ENCODE assay signal across 8 mouse cellular contexts in genomic region chr2:142437606-142438461, GRCm38 (mm10).
DNase-seq lines count a peak whose midpoint lies in the region; ATAC-seq and TF ChIP-seq lines count a peak whose summit lies in the region.

No protein-coding gene starts in this region.

- H3K9ac ChIP-seq in lung, postnatal 0 days (replicated peaks; ENCODE audit: low read depth) = no peak overlapping the region
- no peak overlapping the region for H3K9ac ChIP-seq in heart, embryonic 13.5 days

- no peaks in the 10 kb centered on the region for H3K9me3 ChIP-seq in lung, postnatal 0 days (ENCODE audit: low read length)
- no peaks in the 10 kb centered on the region for H3K9me3 ChIP-seq in heart, embryonic 13.5 days

- no peak overlapping the region for H3K4me2 ChIP-seq in lung, postnatal 0 days (replicated peaks; ENCODE audit: low read depth, low read length)
- H3K4me2 ChIP-seq in heart, embryonic 13.5 days = no peak overlapping the region

- no peak overlapping the region for H3K4me3 ChIP-seq in lung, postnatal 0 days (ENCODE audit: low read depth, low read length)
- no peak overlapping the region for H3K4me3 ChIP-seq in heart, embryonic 13.5 days
- H3K4me3 ChIP-seq in left cerebral cortex, adult 2 months = no peak overlapping the region

- intact Hi-C loops in left cerebral cortex, adult 2 months (cut with DNase I) = no loop called here

- TF ChIP-seq EP300 in lung, postnatal 0 days (IDR thresholded peaks at IDR 0.05) = no peak

- no peaks in the 10 kb centered on the region for H3K27me3 ChIP-seq in lung, postnatal 0 days (replicated peaks; ENCODE audit: insufficient read depth, low read length)
- H3K27me3 ChIP-seq in heart, embryonic 13.5 days (replicated peaks) = no peaks in the 10 kb centered on the region

- TF ChIP-seq CTCF in lung, postnatal 0 days (IDR thresholded peaks at IDR 0.05) = no peak
- no peak for TF ChIP-seq CTCF in left cerebral cortex, adult 2 months (IDR thresholded peaks at IDR 0.05)

- H3K36me3 ChIP-seq in lung, postnatal 0 days (ENCODE audit: insufficient read depth, low read length) = no peaks in the 10 kb centered on the region
- H3K36me3 ChIP-seq in heart, embryonic 13.5 days = no peaks in the 10 kb centered on the region

- ATAC-seq in lung, postnatal 0 days = no peak
- ATAC-seq in heart, embryonic 13.5 days (ENCODE audit: extremely low read depth, insufficient number of reproducible peaks, low FRiP score, low TSS enrichment) = 0 out of 2 replicates have a peak, but pooled peaks have one; percentile 19

- H3K4me1 ChIP-seq in lung, postnatal 0 days (ENCODE audit: insufficient read depth, low read depth, low read length) = no peaks in the 10 kb centered on the region
- no peaks in the 10 kb centered on the region for H3K4me1 ChIP-seq in heart, embryonic 13.5 days

- WGBS in lung, postnatal 0 days = 67% methylated on average over 6 of the region's 6 CpGs
- WGBS in heart, embryonic 13.5 days = 75% methylated on average over 6 of the region's 6 CpGs

- peak; percentile 20 to 24 for DNase-seq in lung, adult 18-20 months
- no peak for DNase-seq in lung, postnatal 0 days (ENCODE audit: low spot score)
- DNase-seq in cerebellum, postnatal 36 days = peak; percentile 86 to 89
- DNase-seq in left cerebral cortex, adult 2 months (ENCODE audit: extremely low spot score in 1 of 2, low spot score in 2 of 2) = peak; percentile 16 to 26
- DNase-seq in ovary, postnatal 36 days (ENCODE audit: low spot score) = peak; percentile 54
- no peak for DNase-seq in spleen, adult 12 weeks (ENCODE audit: low spot score)
- no peak for DNase-seq in yolk sac, embryonic 10.5 days (ENCODE audit: low spot score)

- no peak overlapping the region for H3K27ac ChIP-seq in lung, postnatal 0 days (ENCODE audit: low read length)
- no peak overlapping the region for H3K27ac ChIP-seq in heart, embryonic 13.5 days (replicated peaks)
- H3K27ac ChIP-seq in left cerebral cortex, adult 2 months = no peak overlapping the region

Comparison
In these comparisons a context has a peak if more than half of its experiments do, and no peak if none do; other contexts are left out.
1. DNase-seq: peak in lung, adult 18-20 months (2 of 2), cerebellum, postnatal 36 days (2 of 2), left cerebral cortex, adult 2 months (2 of 2) and ovary, postnatal 36 days (single experiment); none in lung, postnatal 0 days (single experiment), spleen, adult 12 weeks (single experiment) and yolk sac, embryonic 10.5 days (single experiment).